Mouse (Mus musculus) E14TG2a.4 (cell line): ENCODE measurements around the gene Cd40.

Experiments used
- CTCF ChIP-seq: conservative IDR thresholded peaks from 2 replicates; pipeline ENCODE4 v1.5.1; 2014; ENCODE audit warnings: low read length
- POU5F1 ChIP-seq: IDR thresholded peaks from 2 replicates; pipeline ENCODE4 v1.6.1; 2014; ENCODE audit warnings: low read length, borderline replicate concordance

DNA sequence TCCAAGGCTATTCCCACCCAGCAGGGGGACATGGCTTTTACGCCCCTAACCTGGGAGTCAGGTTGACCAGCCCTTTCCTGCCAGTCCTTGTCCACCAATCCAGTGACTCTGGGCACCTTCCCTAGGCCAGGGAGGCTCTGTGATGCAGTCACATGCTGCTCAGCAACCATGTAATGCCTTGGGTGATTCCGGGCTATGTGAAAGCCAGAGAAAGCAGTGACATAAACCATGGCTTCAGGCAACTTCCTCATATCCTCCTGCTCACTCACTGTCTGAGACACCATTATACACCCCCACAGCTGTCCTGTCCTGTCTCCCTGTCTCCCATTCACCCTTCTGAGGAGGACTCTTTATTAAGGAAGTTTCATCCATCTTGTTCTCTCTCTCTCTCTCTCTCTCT is 35.2 kb downstream of the Cd40 start, which contains the start of gene 1700025C18Rik:
- no peak for TF ChIP-seq CTCF
- TF ChIP-seq POU5F1, result no peak
